In genomic region chr3:59228730-59229551, GRCm38 (mm10) we compare ENCODE assay signal across 1 mouse cellular context.
TF ChIP-seq lines count a peak whose summit lies in the region.

No protein-coding gene starts in this region.

TF ChIP-seq in CH12.LX, 34 proteins besides CTCF, POLR2A, EP300 and RAD21 (continued from another document):
- TF ChIP-seq TBP (conservative IDR thresholded peaks at IDR 0.05; ENCODE audit: low read depth, low read length) (0 out of 2 replicates have a peak, but pooled peaks have one; percentile 36), JUN (IDR thresholded peaks at IDR 0.05; ENCODE audit: insufficient read depth, low read depth, low read length) (no peak), UBTF (IDR thresholded peaks at IDR 0.05; ENCODE audit: low read depth, low read length) (no peak), ETS1 (conservative IDR thresholded peaks at IDR 0.05; ENCODE audit: low read depth, low read length) (peak; percentile 63), ELF1 (IDR thresholded peaks at IDR 0.05; ENCODE audit: low read depth, low read length) (peak; percentile 62), ZNF384 (IDR thresholded peaks at IDR 0.05; ENCODE audit: low read depth, low read length) (peak; percentile 95), MAX (IDR thresholded peaks at IDR 0.05; ENCODE audit: low read length) (no peak), BHLHE40 (IDR thresholded peaks at IDR 0.05; ENCODE audit: low read depth, low read length) (peak; percentile 71), MAZ (IDR thresholded peaks at IDR 0.05; ENCODE audit: low read depth, low read length) (no peak), USF2 (conservative IDR thresholded peaks at IDR 0.05; ENCODE audit: low read depth, low read length) (peak; percentile 37), USF1 (IDR thresholded peaks at IDR 0.05; ENCODE audit: low read depth, low read length) (peak; percentile 44; the same call in 1 of the 2 replicates), TCF12 (IDR thresholded peaks at IDR 0.05; ENCODE audit: low read depth, low read length) (0 out of 2 replicates have a peak, but pooled peaks have one; percentile 8)
